Mouse (Mus musculus): Measurements from ENCODE around the gene Rrn3. TPM values are rescaled to one million over a fixed set of nuclear protein-coding genes. Genes with fewer than 3 reads are reported as not detected.
"Not testable (repeated sequence)": the region's sequence is repeated elsewhere in the genome, so short reads cannot be mapped to it uniquely, and the experiment has no call there.

Rrn3 gene
- polyA plus RNA-seq, 1 experiment from 2014 or later, result 96.2 TPM

- DNase-seq (ENCODE audit: extremely low spot score, low spot score), result peak; percentile 96
- WGBS, result under 1% methylated on average over 65 of the region's 65 CpGs
- Histone ChIP-seq H3K9me3 (no peaks in the 10 kb centered on the region), H3K27ac (peak overlapping the region; percentile 81), H3K36me3 (replicated peaks) (no peaks in the 10 kb centered on the region), H3K4me3 (peak overlapping the region; percentile 61), H3K4me1 (peaks cover 9% of the 10 kb centered on the region), H3K27me3 (ENCODE audit: poor library complexity, severe bottlenecking) (peaks cover 14% of the 10 kb centered on the region)
Measured at GRCm38 (mm10) chr16:13754400-13755190, 25.9 kb upstream of the Rrn3 start.

- no peak for DNase-seq (ENCODE audit: extremely low spot score, low spot score)
- Histone ChIP-seq H3K27me3 (ENCODE audit: poor library complexity, severe bottlenecking) (peaks cover 14% of the 10 kb centered on the region), H3K4me1 (peaks cover 9% of the 10 kb centered on the region), H3K9me3 (no peaks in the 10 kb centered on the region), H3K4me3 (no peak overlapping the region), H3K27ac (no peak overlapping the region), H3K36me3 (replicated peaks) (no peaks in the 10 kb centered on the region)
- WGBS, result 90% methylated on average over 2 of the region's 2 CpGs
Measured at GRCm38 (mm10) chr16:13757823-13758222, 22.7 kb upstream of the Rrn3 start.

- not testable (repeated sequence) for H3K27me3 ChIP-seq (ENCODE audit: poor library complexity, severe bottlenecking); H3K27ac ChIP-seq; H3K4me1 ChIP-seq; DNase-seq (ENCODE audit: extremely low spot score, low spot score); H3K4me3 ChIP-seq; H3K9me3 ChIP-seq; H3K36me3 ChIP-seq (replicated peaks)
- 80% methylated on average over 1 of the region's 1 CpGs for WGBS
Measured at GRCm38 (mm10) chr16:13762807-13763206, 17.7 kb upstream of the Rrn3 start.

- WGBS, result 83% methylated on average over 3 of the region's 3 CpGs
- DNase-seq (ENCODE audit: extremely low spot score, low spot score), result no peak
- Histone ChIP-seq H3K4me3 (no peak overlapping the region), H3K9me3 (no peaks in the 10 kb centered on the region), H3K36me3 (replicated peaks) (no peaks in the 10 kb centered on the region), H3K27ac (no peak overlapping the region), H3K27me3 (ENCODE audit: poor library complexity, severe bottlenecking) (no peaks in the 10 kb centered on the region), H3K4me1 (0 out of 2 replicates have a peak, but pooled peaks cover 8% of the 10 kb centered on the region)
Measured at GRCm38 (mm10) chr16:13764519-13764918, 16.0 kb upstream of the Rrn3 start.

GRCm38 (mm10) chr16:13766367-13766766, 14.1 kb upstream of the Rrn3 start:
- H3K27me3 ChIP-seq (ENCODE audit: poor library complexity, severe bottlenecking), result no peaks in the 10 kb centered on the region
- no peak for DNase-seq (ENCODE audit: extremely low spot score, low spot score)
- H3K9me3 ChIP-seq, result no peaks in the 10 kb centered on the region
- no peaks in the 10 kb centered on the region for H3K36me3 ChIP-seq (replicated peaks)
- H3K4me3 ChIP-seq, result no peak overlapping the region
- H3K27ac ChIP-seq, result no peak overlapping the region
- 0 out of 2 replicates have a peak, but pooled peaks cover 8% of the 10 kb centered on the region for H3K4me1 ChIP-seq

- 74% methylated on average over 4 of the region's 4 CpGs for WGBS
- H3K4me1 ChIP-seq; H3K9me3 ChIP-seq; H3K27me3 ChIP-seq (ENCODE audit: poor library complexity, severe bottlenecking); H3K4me3 ChIP-seq; H3K27ac ChIP-seq; DNase-seq (ENCODE audit: extremely low spot score, low spot score); H3K36me3 ChIP-seq (replicated peaks): not testable (repeated sequence)
Measured at GRCm38 (mm10) chr16:13771603-13772002, 8.9 kb upstream of the Rrn3 start.

GRCm38 (mm10) chr16:13772051-13772450, 8.5 kb upstream of the Rrn3 start:
- not testable (repeated sequence) for H3K4me3 ChIP-seq; DNase-seq (ENCODE audit: extremely low spot score, low spot score)
- 87% methylated on average over 5 of the region's 5 CpGs for WGBS

GRCm38 (mm10) chr16:13774011-13774410, 6.5 kb upstream of the Rrn3 start:
- H3K9me3 ChIP-seq; DNase-seq (ENCODE audit: extremely low spot score, low spot score); H3K27me3 ChIP-seq (ENCODE audit: poor library complexity, severe bottlenecking); H3K36me3 ChIP-seq (replicated peaks); H3K4me3 ChIP-seq; H3K4me1 ChIP-seq; H3K27ac ChIP-seq: not testable (repeated sequence)
- 94% methylated on average over 2 of the region's 2 CpGs for WGBS

More at GRCm38 (mm10) chr16:13772051-13772450, 8.5 kb upstream of the Rrn3 start:
- H3K4me1 ChIP-seq; H3K27me3 ChIP-seq (ENCODE audit: poor library complexity, severe bottlenecking); H3K36me3 ChIP-seq (replicated peaks); H3K9me3 ChIP-seq; H3K27ac ChIP-seq: not testable (repeated sequence)

GRCm38 (mm10) chr16:13774651-13775050, 5.9 kb upstream of the Rrn3 start:
- H3K9me3 ChIP-seq, result peaks cover 15% of the 10 kb centered on the region; the same call in 1 of the 2 replicates
- not testable (repeated sequence) for H3K4me3 ChIP-seq; H3K36me3 ChIP-seq (replicated peaks); H3K4me1 ChIP-seq; H3K27me3 ChIP-seq (ENCODE audit: poor library complexity, severe bottlenecking); H3K27ac ChIP-seq; DNase-seq (ENCODE audit: extremely low spot score, low spot score)
- WGBS, result 87% methylated on average over 3 of the region's 3 CpGs

GRCm38 (mm10) chr16:13781216-13781615, 708 bp downstream of the Rrn3 start:
- peaks cover 17% of the 10 kb centered on the region; the same call in 1 of the 2 replicates for H3K9me3 ChIP-seq
- peaks cover 28% of the 10 kb centered on the region for H3K4me1 ChIP-seq
- no peaks in the 10 kb centered on the region for H3K27me3 ChIP-seq (ENCODE audit: poor library complexity, severe bottlenecking)
- H3K4me3 ChIP-seq, result peak overlapping the region; percentile 89
- peaks cover 48% of the 10 kb centered on the region for H3K36me3 ChIP-seq (replicated peaks)
- WGBS, result 45% methylated on average over 8 of the region's 8 CpGs
- peak overlapping the region; percentile 94 for H3K27ac ChIP-seq
- no peak for DNase-seq (ENCODE audit: extremely low spot score, low spot score)

GRCm38 (mm10) chr16:13785932-13786331, 5.4 kb downstream of the Rrn3 start:
- peaks cover 14% of the 10 kb centered on the region for H3K4me1 ChIP-seq
- no peaks in the 10 kb centered on the region for H3K27me3 ChIP-seq (ENCODE audit: poor library complexity, severe bottlenecking)
- H3K27ac ChIP-seq, result no peak overlapping the region
- WGBS, result 82% methylated on average over 3 of the region's 3 CpGs
- no peaks in the 10 kb centered on the region for H3K9me3 ChIP-seq
- no peak overlapping the region for H3K4me3 ChIP-seq
- DNase-seq (ENCODE audit: extremely low spot score, low spot score), result no peak
- H3K36me3 ChIP-seq (replicated peaks), result peaks cover 87% of the 10 kb centered on the region

- not testable (repeated sequence) for H3K27ac ChIP-seq; H3K27me3 ChIP-seq (ENCODE audit: poor library complexity, severe bottlenecking); DNase-seq (ENCODE audit: extremely low spot score, low spot score); H3K4me1 ChIP-seq; H3K9me3 ChIP-seq; H3K4me3 ChIP-seq
- H3K36me3 ChIP-seq (replicated peaks), result peaks cover 99% of the 10 kb centered on the region
- WGBS, result 96% methylated on average over 2 of the region's 2 CpGs
Measured at GRCm38 (mm10) chr16:13793441-13793840, 12.9 kb downstream of the Rrn3 start.

- no peaks in the 10 kb centered on the region for H3K9me3 ChIP-seq
- WGBS, result 95% methylated on average over 5 of the region's 5 CpGs
- no peaks in the 10 kb centered on the region for H3K27me3 ChIP-seq (ENCODE audit: poor library complexity, severe bottlenecking)
- DNase-seq (ENCODE audit: extremely low spot score, low spot score), result no peak
- H3K27ac ChIP-seq, result no peak overlapping the region
- no peaks in the 10 kb centered on the region for H3K4me1 ChIP-seq
- peaks cover 99% of the 10 kb centered on the region for H3K36me3 ChIP-seq (replicated peaks)
- no peak overlapping the region for H3K4me3 ChIP-seq
Measured at GRCm38 (mm10) chr16:13796746-13797175, 16.3 kb downstream of the Rrn3 start.
